Mouse (Mus musculus) Patski (cell line): ENCODE measurements around the gene Spag9. TPM values are rescaled to one million over a fixed set of nuclear protein-coding genes. Genes with fewer than 3 reads are reported as not detected.
A peak's percentile ranks its signal among the peaks of the same experiment; 100 is the strongest.

Experiments
- ATAC-seq: fragments of 100-300 bp; one replicate; pipeline ENCODE4 v1.8.0; 2021
- CTCF ChIA-PET: fragments of 350-600 bp; sonication (Branson Sonifier 250); formaldehyde crosslinking; loops from one replicate; lab custom pipeline; 2022; ENCODE audit warnings: inconsistent platforms; lab: Charles Lee
- POLR2A ChIA-PET: fragments of 350-600 bp; sonication (Branson Sonifier 250); formaldehyde crosslinking; loops from one replicate; lab custom pipeline; 2022; ENCODE audit warnings: antibody characterized with exemption, inconsistent platforms; lab: Charles Lee
- DNase-seq: peaks from one replicate; pipeline ENCODE4 v3.0.0-alpha.2; 2011; ENCODE audit warnings: low read depth, low spot score
- H3K27me3 ChIP-seq: fragments of 371-371 bp; one replicate; pipeline ENCODE4 v1.5.1; 2021
- CTCF ChIP-seq: fragments of 100-300 bp; IDR thresholded peaks from one replicate; pipeline ENCODE4 v1.5.1; 2021
- in situ Hi-C: fragments of 300-500 bp; cut with MboI; formaldehyde crosslinking; loops from 3 replicates; pipeline ENCODE4 v1.11.1; 2018; ENCODE audit warnings: low pct_unique_long_range_greater_than_20kb, mixed read lengths
- polyA plus RNA-seq: library from polyadenylated mRNA; unstranded; gene quantifications from one replicate; pipeline ENCODE4 v1.2.3, GENCODE M21; 2021

Spag9 gene
- polyA plus RNA-seq, 1 experiment from 2014 or later: 64.7 TPM

DNA sequence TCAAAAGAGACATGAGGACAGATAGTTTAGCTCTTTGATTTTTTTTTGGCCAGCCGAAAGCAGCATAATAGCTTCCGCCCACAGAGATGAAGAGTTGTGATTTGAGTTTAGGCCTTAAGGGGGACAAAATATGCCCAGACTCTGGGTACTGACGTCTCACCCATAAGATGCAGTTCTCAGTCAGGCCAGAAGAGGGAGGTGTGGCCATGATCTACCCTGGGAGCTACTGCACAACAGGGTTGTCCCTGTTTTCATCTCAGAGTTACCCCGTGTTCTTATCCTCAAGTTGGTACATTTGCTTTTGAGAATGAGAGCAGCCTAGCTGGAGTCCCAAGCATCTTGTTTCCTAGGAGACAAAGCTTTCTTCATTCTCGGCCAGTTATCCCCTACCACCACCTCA, 132.1 kb downstream of the Spag9 start:
- in situ Hi-C loops: loop anchor here (5.0 kb wide), 2 partner anchors 144 to 359 kb away; partner anchors contain the start of gene Spata20
- POLR2A ChIA-PET: interaction anchor here (1.1 to 1.4 kb wide), 2 partner anchors 83 to 147 kb away, joined by 3 read pairs; partner anchors contain the start of gene Tob1
- peak; percentile 51 for ATAC-seq

GRCm38 (mm10) chr11:94128506-94128905, 132.6 kb downstream of the Spag9 start:
- ChIA-PET CTCF (interaction anchor here (0.8 to 3.3 kb wide), 13 partner anchors 8 to 159 kb away, joined by 3 to 31 read pairs (median 4); no protein-coding TSS in a partner anchor), POLR2A (interaction anchor here (1.1 to 1.4 kb wide), 2 partner anchors 83 to 146 kb away, joined by 3 read pairs; partner anchors contain the start of gene Tob1)
- no peak for TF ChIP-seq CTCF
- no peak for DNase-seq
- H3K27me3 ChIP-seq: no peaks in the 10 kb centered on the region
- in situ Hi-C loops: loop anchor here (5.0 kb wide), 2 partner anchors 144 to 359 kb away; partner anchors contain the start of gene Spata20
- ATAC-seq: no peak

More for the DNA sequence above, 132.1 kb downstream of the Spag9 start:
- peak; percentile 89 for TF ChIP-seq CTCF
- no peaks in the 10 kb centered on the region for H3K27me3 ChIP-seq
- peak; percentile 30 for DNase-seq
- CTCF ChIA-PET: interaction anchor here (0.8 to 3.3 kb wide), 14 partner anchors 8 to 158 kb away, joined by 3 to 31 read pairs (median 4); no protein-coding TSS in a partner anchor

DNA sequence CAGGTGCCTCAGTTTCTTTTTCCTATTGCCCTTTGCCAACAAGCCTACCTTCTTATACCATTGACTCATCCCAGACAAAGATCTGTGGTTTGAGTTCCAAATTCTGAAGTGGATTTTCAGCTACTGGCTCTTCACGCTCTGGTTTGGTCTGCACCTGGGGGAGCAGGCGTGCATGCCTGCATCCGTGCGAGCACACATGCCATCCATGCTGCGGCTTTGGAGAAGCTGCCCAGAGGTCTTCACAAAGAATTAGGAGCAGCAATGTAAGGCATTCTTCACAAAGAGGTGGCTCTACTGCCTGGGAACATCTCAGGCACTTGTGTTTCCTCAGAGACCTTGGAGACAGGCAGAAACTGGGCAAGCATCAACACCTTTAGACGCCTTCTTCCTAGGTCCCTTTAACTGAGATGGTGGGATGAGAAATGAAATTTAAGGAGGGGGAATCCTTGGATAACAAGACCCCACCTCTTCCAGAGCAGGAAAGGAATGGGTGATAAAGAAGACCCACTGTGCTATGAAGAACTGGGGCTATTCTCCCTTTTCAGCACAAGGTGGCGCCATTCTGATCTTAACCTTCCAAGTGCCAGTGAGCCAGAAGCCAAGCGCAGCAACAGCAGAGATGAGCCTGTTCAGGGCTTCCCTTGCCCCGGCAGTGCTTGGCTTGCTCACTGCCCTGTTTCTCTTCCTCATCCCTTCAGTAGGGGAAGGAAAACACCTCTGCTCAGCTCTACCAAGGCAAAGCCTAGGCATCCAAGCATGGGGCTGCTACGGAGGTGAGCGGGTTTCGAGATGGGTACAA, 133.6 kb downstream of the Spag9 start:
- ATAC-seq (peak; percentile 25), DNase-seq (no peak)
- peak; percentile 85 for TF ChIP-seq CTCF
- in situ Hi-C loops: loop anchor here (5.0 kb wide), 3 partner anchors 93 to 358 kb away; partner anchors contain the start of gene Spata20
- ChIA-PET CTCF (interaction anchor here (1.1 to 3.3 kb wide), 5 partner anchors 83 to 146 kb away, joined by 5 to 31 read pairs (median 18); no protein-coding TSS in a partner anchor), POLR2A (interaction anchor here (1.4 kb wide), 1 partner anchor 145 kb away, joined by 3 read pairs; no protein-coding TSS in a partner anchor)
- H3K27me3 ChIP-seq: no peaks in the 10 kb centered on the region

- ChIA-PET POLR2A (interaction anchor here (1.0 to 1.3 kb wide), 2 partner anchors 81 to 88 kb away, joined by 3 to 5 read pairs; partner anchors contain the start of gene Tob1), CTCF (interaction anchor here (1.1 to 3.3 kb wide), 5 partner anchors 82 to 356 kb away, joined by 3 to 18 read pairs (median 10); partner anchors contain the start of gene Spata20)
- DNase-seq: no peak
- no peaks in the 10 kb centered on the region for H3K27me3 ChIP-seq
- TF ChIP-seq CTCF: no peak
- no peak for ATAC-seq
- in situ Hi-C loops: loop anchor here (5.0 kb wide), 1 partner anchor 92 kb away; no protein-coding TSS in a partner anchor
Observed at GRCm38 (mm10) chr11:94130118-94131095, 134.5 kb downstream of the Spag9 start.

GRCm38 (mm10) chr11:94133344-94133955, 137.6 kb downstream of the Spag9 start:
- ChIA-PET CTCF (interaction anchor here (0.8 to 3.0 kb wide), 26 partner anchors 9 to 172 kb away, joined by 3 to 23 read pairs (median 4); partner anchors contain the start of gene Tob1), POLR2A (interaction anchor here (0.5 to 4.4 kb wide), 5 partner anchors 14 to 94 kb away, joined by 3 to 27 read pairs (median 5); partner anchors contain the start of gene Tob1)
- DNase-seq: peak; percentile 37
- peak; percentile 47 for ATAC-seq
- in situ Hi-C loops: loop anchor here (5.0 kb wide), 1 partner anchor 89 kb away; no protein-coding TSS in a partner anchor
- no peaks in the 10 kb centered on the region for H3K27me3 ChIP-seq
- peak; percentile 71 for TF ChIP-seq CTCF

- ChIA-PET CTCF (interaction anchor here (1.0 to 3.0 kb wide), 22 partner anchors 10 to 171 kb away, joined by 3 to 23 read pairs (median 6); partner anchors contain the start of gene Tob1), POLR2A (interaction anchor here (1.8 to 4.4 kb wide), 2 partner anchors 78 to 92 kb away, joined by 5 to 27 read pairs; partner anchors contain the start of gene Tob1)
- H3K27me3 ChIP-seq: no peaks in the 10 kb centered on the region
- DNase-seq: no peak
- ATAC-seq: no peak
- in situ Hi-C loops: loop anchor here (5.0 kb wide), 1 partner anchor 88 kb away; no protein-coding TSS in a partner anchor
- TF ChIP-seq CTCF: no peak
Observed at GRCm38 (mm10) chr11:94134076-94134838, 138.4 kb downstream of the Spag9 start.

DNA sequence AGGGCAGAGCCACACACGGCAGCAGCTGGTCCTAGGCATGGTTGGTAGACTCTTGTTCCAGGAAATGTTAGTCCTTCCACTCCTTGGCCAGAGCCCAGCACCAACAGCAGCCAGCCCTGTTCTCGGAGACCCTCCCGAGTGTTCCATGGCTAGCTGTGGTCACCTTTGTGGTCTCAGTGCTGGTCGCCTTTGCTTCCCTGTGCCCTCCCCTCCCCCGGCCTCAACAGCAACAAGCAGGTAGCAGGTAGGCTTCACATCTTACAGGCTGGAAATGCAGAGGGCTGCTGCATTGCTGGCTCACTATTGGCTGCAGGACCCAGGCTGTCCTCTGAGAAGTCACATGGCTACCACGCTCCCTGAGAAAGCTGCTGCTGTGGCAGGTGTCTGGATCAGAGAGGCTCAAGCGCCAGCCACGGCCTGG, 139.7 kb downstream of the Spag9 start:
- DNase-seq (no peak), ATAC-seq (no peak)
- TF ChIP-seq CTCF: no peak
- ChIA-PET POLR2A (interaction anchor here (4.4 kb wide), 1 partner anchor 77 kb away, joined by 27 read pairs; the partner anchor contains the start of gene Tob1), CTCF (interaction anchor here (1.3 to 3.0 kb wide), 3 partner anchors 7 to 141 kb away, joined by 3 to 14 read pairs (median 4); no protein-coding TSS in a partner anchor)
- no peaks in the 10 kb centered on the region for H3K27me3 ChIP-seq
- in situ Hi-C loops: no loop called here

DNA sequence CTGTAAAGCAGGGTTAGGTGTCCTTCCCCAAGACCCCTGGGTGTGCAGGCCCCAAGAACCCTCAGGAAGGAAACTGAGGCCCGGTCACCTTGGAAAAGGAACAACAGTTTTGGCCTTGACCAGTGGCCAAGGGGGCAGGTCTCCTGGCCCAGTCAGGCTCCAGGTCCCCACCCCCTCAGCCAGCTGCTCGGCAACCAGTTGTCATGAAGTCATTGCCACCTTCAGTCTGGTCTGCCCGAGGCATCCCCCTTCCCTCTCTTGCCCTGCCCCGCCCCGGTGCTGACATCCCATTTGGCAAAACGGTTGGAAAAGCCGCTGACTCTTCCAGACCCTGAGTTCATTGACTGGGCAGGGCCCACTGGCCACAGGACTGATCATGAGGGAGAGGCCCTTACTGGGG, 140.8 kb downstream of the Spag9 start:
- CTCF ChIA-PET: interaction anchor here (1.3 to 1.5 kb wide), 2 partner anchors 8 to 140 kb away, joined by 3 to 4 read pairs; no protein-coding TSS in a partner anchor
- H3K27me3 ChIP-seq: no peaks in the 10 kb centered on the region
- no peak for DNase-seq
- POLR2A ChIA-PET: interaction anchor here (1.0 kb wide), 1 partner anchor 77 kb away, joined by 3 read pairs; no protein-coding TSS in a partner anchor
- no peak for ATAC-seq
- in situ Hi-C loops: no loop called here
- TF ChIP-seq CTCF: no peak
